17 mouse cellular contexts compared by ENCODE assay signal in the genomic region with DNA sequence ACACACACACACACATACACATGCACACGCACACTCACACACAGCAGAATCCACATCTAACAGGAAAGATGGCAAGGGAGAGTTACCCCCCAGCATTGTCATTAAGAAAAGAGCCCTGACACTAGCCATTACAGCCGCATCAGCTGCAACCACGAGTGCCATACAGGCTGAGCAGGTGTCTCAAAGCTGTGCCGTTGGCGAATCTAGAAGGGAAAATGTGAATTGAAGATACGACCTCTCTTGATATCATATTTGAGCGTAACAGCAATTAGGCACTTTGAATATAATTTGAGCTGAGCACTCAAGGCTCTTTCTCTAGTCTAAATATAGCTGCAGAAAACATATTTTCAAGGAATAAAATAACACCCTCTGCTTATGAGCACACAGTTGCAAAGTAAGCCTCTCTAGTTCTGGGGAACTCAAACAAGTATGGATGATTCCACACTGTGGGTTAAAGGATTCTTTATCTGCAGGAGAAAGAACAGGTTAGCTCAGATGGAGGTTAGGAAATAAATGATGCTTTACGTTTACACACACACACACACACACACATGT.
"Had no signal": no experiment of that assay in that cellular context is flagged by ENCODE, and none has a peak within 500 bp of the region (broad histone marks: within the 10 kb centered on the region; RNA-seq: fewer than 3 reads in every experiment).

No protein-coding gene starts in this region.

- H3K36me3 ChIP-seq: limb, embryonic 12.5 days; liver, embryonic 13.5 days; lung, embryonic 15.5 days; neural tube, embryonic 13.5 days had no signal

- H3K27me3 ChIP-seq: limb, embryonic 12.5 days; liver, embryonic 13.5 days; lung, embryonic 15.5 days; neural tube, embryonic 13.5 days had no signal

- H3K9me3 ChIP-seq: limb, embryonic 12.5 days; liver, embryonic 13.5 days; lung, embryonic 15.5 days; neural tube, embryonic 13.5 days had no signal

- H3K4me1 ChIP-seq: limb, embryonic 12.5 days; liver, embryonic 13.5 days; lung, embryonic 15.5 days; neural tube, embryonic 13.5 days had no signal

- DNase-seq: kidney, adult 18-20 months; kidney, postnatal 10 days; kidney, postnatal 4 days; liver; liver, embryonic 13.5 days; liver, postnatal 0 days; lung, postnatal 14 days; right cerebral cortex, postnatal 4 days; spleen, adult 18-20 months; thymus, adult 18-20 months; thymus, postnatal 14 days had no signal

- ATAC-seq: liver, postnatal 0 days had no signal

- H3K4me2 ChIP-seq: limb, embryonic 12.5 days; liver, embryonic 13.5 days; lung, embryonic 15.5 days; midbrain, embryonic 11.5 days; neural tube, embryonic 13.5 days had no signal

- H3K27ac ChIP-seq: limb, embryonic 12.5 days; liver, embryonic 13.5 days; lung, embryonic 15.5 days; macrophage; neural tube, embryonic 13.5 days had no signal

- H3K9ac ChIP-seq: limb, embryonic 12.5 days; liver, embryonic 13.5 days; liver, postnatal 0 days; lung, embryonic 15.5 days; neural tube, embryonic 13.5 days had no signal

- H3K4me3 ChIP-seq: limb, embryonic 12.5 days; liver, embryonic 13.5 days; lung, embryonic 15.5 days; megakaryocyte, embryonic 14.5 days; neural tube, embryonic 13.5 days had no signal
